Mouse (Mus musculus) midbrain, embryonic 10.5 days (tissue): Measurements from ENCODE around the gene Nucb1. TPM values are rescaled to one million over a fixed set of nuclear protein-coding genes. Genes with fewer than 3 reads are reported as not detected.

Experiments used
- DNase-seq: peaks from one replicate; pipeline ENCODE4 v3.0.0-alpha.2; 2017; ENCODE audit warnings: low spot score
- H3K27ac ChIP-seq: fragments of 300-500 bp; sonication (generic); replicated peaks from 2 replicates; pipeline ENCODE4 v1.5.1; 2016; ENCODE audit warnings: mild to moderate bottlenecking
- H3K27me3 ChIP-seq: fragments of 300-500 bp; sonication (generic); 2 replicates; pipeline ENCODE4 v1.6.1; 2016; ENCODE audit warnings: low read depth, mild to moderate bottlenecking; ENCODE audit not compliant: poor library complexity, severe bottlenecking
- H3K36me3 ChIP-seq: fragments of 300-500 bp; sonication (generic); 2 replicates; pipeline ENCODE4 v1.6.1; 2016; ENCODE audit warnings: mild to moderate bottlenecking, moderate library complexity
- H3K4me1 ChIP-seq: fragments of 300-500 bp; sonication (generic); 2 replicates; pipeline ENCODE4 v1.6.1; 2016
- H3K4me3 ChIP-seq: fragments of 300-500 bp; sonication (generic); 2 replicates; pipeline ENCODE4 v1.5.1; 2016; ENCODE audit warnings: mild to moderate bottlenecking, moderate library complexity
- H3K9me3 ChIP-seq: fragments of 300-500 bp; sonication (generic); replicated peaks from 2 replicates; pipeline ENCODE4 v1.6.1; 2016; ENCODE audit warnings: mild to moderate bottlenecking
- WGBS: fragments of 180-500 bp; shearing (Covaris S2); methylation state at CpG from one replicate; pipeline ENCODE4 v1.1.7; 2016; 5-methylcytosine and 5-hydroxymethylcytosine counted together
- microRNA-seq: library from miRNA; unstranded; fragments of <30 nt; microRNA quantifications from one replicate; pipeline ENCODE4, GENCODE M21; 2017
- polyA plus RNA-seq: library from polyadenylated mRNA; unstranded; fragments of >200 nt; fragmentation: Nextera tagmentation; extraction: Ambion mirVana; gene quantifications from 2 replicates; pipeline ENCODE4 v1.2.1, GENCODE M21; 2016

The Nucb1 gene
- polyA plus RNA-seq, 1 experiment from 2014 or later, result 105 TPM

DNA sequence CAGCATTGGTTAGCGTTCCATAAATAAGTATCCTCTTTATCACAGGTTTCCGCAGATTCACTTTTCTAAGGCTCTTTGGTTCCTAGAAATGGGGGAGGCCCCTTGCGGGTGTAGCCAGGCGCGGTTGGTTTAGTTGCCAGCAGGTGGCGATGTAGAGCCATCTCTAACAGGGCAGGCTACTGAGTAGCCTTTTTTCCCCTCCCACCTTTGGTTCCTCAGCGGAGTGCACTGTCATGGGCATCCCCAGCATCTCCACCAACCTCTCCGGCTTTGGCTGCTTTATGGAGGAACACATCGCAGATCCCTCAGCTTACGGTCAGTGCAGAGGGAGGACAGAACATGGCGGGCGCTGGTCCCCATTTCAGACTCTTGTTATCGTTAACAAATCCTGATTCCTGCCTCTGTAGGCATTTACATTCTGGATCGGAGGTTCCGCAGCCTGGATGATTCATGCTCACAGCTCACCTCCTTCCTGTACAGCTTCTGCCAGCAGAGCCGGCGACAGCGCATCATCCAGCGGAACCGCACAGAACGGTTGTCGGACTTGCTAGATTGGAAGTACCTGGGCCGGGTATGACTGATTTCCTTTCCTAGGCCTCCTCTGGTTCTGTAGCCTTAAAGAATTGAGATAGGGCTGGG lies 58.7 kb downstream of the Nucb1 start:
- WGBS, result 52% methylated on average over 23 of the region's 23 CpGs
- peaks cover 5% of the 10 kb centered on the region; the same call in 1 of the 2 replicates for H3K4me1 ChIP-seq
- no peaks in the 10 kb centered on the region for H3K27me3 ChIP-seq
- H3K9me3 ChIP-seq, result no peaks in the 10 kb centered on the region
- no peak overlapping the region for H3K27ac ChIP-seq
- peak; percentile 83 for DNase-seq
- H3K4me3 ChIP-seq, result no peak overlapping the region
- H3K36me3 ChIP-seq, result peaks cover 74% of the 10 kb centered on the region

DNA sequence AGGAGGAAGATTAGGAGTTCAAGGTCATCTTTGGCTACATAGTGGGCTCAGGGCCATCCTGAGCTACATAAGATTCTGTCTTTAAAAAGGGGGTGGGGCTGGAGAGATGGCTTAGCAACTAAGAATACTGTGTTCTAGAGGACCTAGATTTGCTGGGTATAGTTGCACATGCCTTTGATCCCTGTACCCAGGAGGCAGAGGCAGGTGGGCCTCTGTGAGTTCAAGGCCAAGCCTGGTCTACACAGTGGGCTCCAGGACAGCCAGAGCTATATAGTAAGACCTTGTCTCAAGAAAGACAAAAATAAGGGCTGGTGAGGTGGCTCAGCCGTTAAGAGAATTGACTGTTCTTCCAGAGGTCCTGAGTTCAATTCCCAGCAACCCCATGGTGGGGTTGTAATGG lies 60.2 kb downstream of the Nucb1 start:
- Histone ChIP-seq H3K4me1 (peaks cover 5% of the 10 kb centered on the region; the same call in 1 of the 2 replicates), H3K9me3 (no peaks in the 10 kb centered on the region), H3K36me3 (peaks cover 72% of the 10 kb centered on the region), H3K27ac (no peak overlapping the region), H3K27me3 (no peaks in the 10 kb centered on the region), H3K4me3 (no peak overlapping the region)
- WGBS, result 97% methylated on average over 1 of the region's 1 CpGs
- DNase-seq, result no peak

DNA sequence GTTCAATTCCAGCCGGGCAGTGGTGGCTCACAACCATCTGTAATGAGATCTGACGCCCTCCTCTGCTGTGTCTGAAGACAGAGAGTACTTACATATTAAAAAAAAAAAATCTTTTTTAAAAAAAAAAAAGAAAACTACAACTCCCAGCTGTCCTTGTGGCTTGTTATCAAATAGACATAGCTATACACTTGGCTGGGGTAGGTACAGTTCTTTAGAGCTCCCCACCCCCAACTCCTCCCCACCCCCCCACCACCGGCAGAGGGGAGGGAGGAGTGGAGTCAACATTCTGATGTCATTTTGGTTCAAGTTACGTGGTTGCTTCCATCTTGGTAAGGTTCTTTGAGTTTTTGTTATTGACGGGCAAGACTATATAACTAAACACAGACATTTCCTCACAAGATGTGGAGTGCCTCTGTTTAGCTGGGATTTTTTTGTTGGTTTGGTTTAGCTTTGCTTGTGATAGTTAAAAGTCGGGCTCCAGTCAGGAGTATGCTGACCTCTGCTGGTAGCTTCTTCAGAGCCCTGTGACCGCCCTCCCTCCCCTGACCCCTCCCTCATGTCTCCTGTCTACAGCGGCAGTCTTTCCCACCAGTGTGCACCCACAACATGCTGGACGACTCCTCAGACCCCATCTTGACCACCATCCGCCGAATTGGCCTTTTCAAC lies 62.7 kb downstream of the Nucb1 start:
- Histone ChIP-seq H3K4me1 (peaks cover 5% of the 10 kb centered on the region; the same call in 1 of the 2 replicates), H3K27ac (no peak overlapping the region), H3K9me3 (no peaks in the 10 kb centered on the region), H3K36me3 (peaks cover 74% of the 10 kb centered on the region), H3K4me3 (0 out of 2 replicates have a peak overlapping the region, but pooled peaks have one; percentile 0), H3K27me3 (no peaks in the 10 kb centered on the region)
- DNase-seq, result no peak
- 40% methylated on average over 11 of the region's 11 CpGs for WGBS

DNA sequence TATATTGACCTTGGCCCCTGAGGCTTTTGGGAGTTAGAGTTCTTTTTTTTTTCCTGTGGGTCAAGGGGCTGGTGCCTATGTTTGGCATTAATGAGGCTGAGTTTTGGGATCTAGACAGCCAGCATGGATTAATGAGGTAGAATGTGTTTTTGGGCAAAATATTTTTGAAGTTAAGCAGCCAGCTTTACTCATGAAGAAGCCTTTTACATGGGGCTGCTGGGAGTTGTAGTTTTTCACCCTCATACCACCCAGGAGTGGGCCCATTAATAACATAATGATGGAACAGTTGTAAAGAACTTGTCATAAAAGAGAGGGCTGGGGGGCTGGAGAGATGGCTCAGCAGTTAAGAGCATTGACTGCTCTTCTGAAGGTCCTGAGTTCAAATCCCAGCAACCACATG lies 63.6 kb downstream of the Nucb1 start:
- Histone ChIP-seq H3K27me3 (no peaks in the 10 kb centered on the region), H3K36me3 (peaks cover 71% of the 10 kb centered on the region), H3K4me3 (no peak overlapping the region), H3K9me3 (no peaks in the 10 kb centered on the region), H3K4me1 (peaks cover 3% of the 10 kb centered on the region; the same call in 1 of the 2 replicates), H3K27ac (no peak overlapping the region)
- DNase-seq, result no peak

DNA sequence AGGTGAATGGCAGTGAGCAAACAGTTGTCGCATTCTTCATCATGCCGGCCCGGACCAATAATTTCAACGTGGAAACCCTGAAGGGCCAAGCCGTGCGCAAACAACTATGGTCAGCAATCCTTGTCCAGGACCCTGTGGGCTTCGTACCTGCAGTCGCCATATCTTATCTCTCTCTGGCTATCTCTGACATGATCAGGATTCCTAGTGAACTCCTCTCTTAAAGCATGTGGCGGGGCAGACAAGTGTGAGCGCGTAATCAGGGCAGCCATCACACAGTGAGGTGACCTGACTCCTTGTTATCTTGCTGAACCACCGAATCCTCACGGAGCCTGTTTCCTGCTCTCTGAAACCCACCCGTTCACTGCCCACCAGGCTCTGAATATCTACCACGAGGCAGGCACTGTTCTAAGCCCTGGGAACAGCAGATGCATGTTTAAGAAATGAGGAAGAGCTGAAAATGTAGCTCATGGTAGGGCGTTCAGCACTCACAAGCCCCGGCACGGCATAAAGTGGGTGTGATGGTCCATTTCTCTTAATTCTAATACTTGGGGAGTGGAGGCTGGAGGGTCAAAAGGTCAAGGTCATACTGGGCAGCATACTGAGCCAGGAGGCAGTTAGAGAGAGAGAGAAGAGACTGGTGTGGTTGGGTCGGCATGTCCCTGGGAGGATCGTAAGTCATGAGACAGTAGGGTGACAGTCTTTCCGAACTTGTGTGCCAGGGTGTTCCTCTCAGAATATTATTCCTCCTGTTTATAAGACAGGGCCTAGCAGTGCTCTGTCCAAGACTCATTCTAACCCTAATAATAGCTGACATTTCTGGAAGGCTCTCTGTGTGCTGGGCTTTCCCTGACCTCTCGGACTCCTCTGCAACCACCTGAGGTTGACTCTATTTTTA lies 66.4 kb downstream of the Nucb1 start:
- Histone ChIP-seq H3K4me3 (no peak overlapping the region), H3K36me3 (peaks cover 80% of the 10 kb centered on the region), H3K27ac (no peak overlapping the region), H3K4me1 (no peaks in the 10 kb centered on the region), H3K9me3 (no peaks in the 10 kb centered on the region), H3K27me3 (no peaks in the 10 kb centered on the region)
- no peak for DNase-seq
- 90% methylated on average over 22 of the region's 22 CpGs for WGBS

Small RNA genes lying within 50 kb of the gene (microRNA-seq; reads per million reads assigned to microRNA genes)
- gene Gm22133, result 0.90 reads per million

Other genes starting within 250 kb of the Nucb1 start
- gene Slc6a21, start 232.9 kb downstream of the Nucb1 start, polyA plus RNA-seq, result not detected in 2 replicates
- gene Trpm4, start 176.6 kb downstream of the Nucb1 start, polyA plus RNA-seq, result 7.0 and 9.6 TPM in 2 replicates
- gene Hrc, start 175.1 kb downstream of the Nucb1 start, polyA plus RNA-seq, result 0.12 and 0.29 TPM in 2 replicates
- gene Ppfia3, start 143.4 kb downstream of the Nucb1 start, polyA plus RNA-seq, result 6.4 and 7.4 TPM in 2 replicates
- gene Lin7b, start 139.8 kb downstream of the Nucb1 start, polyA plus RNA-seq, result 1.0 and 1.4 TPM in 2 replicates
- 254 and 268 TPM in 2 replicates for gene Snrnp70, start 114.7 kb downstream of the Nucb1 start, polyA plus RNA-seq
- gene Kcna7, start 104.8 kb downstream of the Nucb1 start, polyA plus RNA-seq, result not detected in 2 replicates
- gene Ntf5, start 96.7 kb downstream of the Nucb1 start, polyA plus RNA-seq, result 0.51 and 0.61 TPM in 2 replicates
- not detected in 2 replicates for gene Lhb, start 89.6 kb downstream of the Nucb1 start, polyA plus RNA-seq
- gene Gys1, start 75.6 kb downstream of the Nucb1 start, polyA plus RNA-seq, result 41.7 and 41.9 TPM in 2 replicates
- 202 and 222 TPM in 2 replicates for gene Ruvbl2, start 72.3 kb downstream of the Nucb1 start, polyA plus RNA-seq
- 5,695 and 6,139 TPM in 2 replicates for gene Ftl1, start 50.5 kb downstream of the Nucb1 start, polyA plus RNA-seq
- gene Bax, start 43.5 kb downstream of the Nucb1 start, polyA plus RNA-seq, result 240 and 265 TPM in 2 replicates
- 0.15 and 0.21 TPM in 2 replicates for gene Tulp2, start 28.5 kb downstream of the Nucb1 start, polyA plus RNA-seq
- 0.34 TPM in 1 of 2 replicates, not detected in the other for gene Gm45808, start 23.6 kb downstream of the Nucb1 start, polyA plus RNA-seq
- 6.0 and 6.8 TPM in 2 replicates for gene Dhdh, start 21.6 kb downstream of the Nucb1 start, polyA plus RNA-seq
- gene Ppp1r15a, start 15.9 kb upstream of the Nucb1 start, polyA plus RNA-seq, result 15.0 and 18.6 TPM in 2 replicates
- gene Plekha4, start 15.9 kb upstream of the Nucb1 start, polyA plus RNA-seq, result 0.78 and 1.1 TPM in 2 replicates
- gene Hsd17b14, start 44.5 kb upstream of the Nucb1 start, polyA plus RNA-seq, result 0.43 and 0.55 TPM in 2 replicates
- 32.2 and 38.2 TPM in 2 replicates for gene Bcat2, start 59.7 kb upstream of the Nucb1 start, polyA plus RNA-seq
- not detected in 2 replicates for gene Fgf21, start 105.1 kb upstream of the Nucb1 start, polyA plus RNA-seq
- gene Fut1, start 106.9 kb upstream of the Nucb1 start, polyA plus RNA-seq, result not detected in 2 replicates
- gene Izumo1, start 111.4 kb upstream of the Nucb1 start, polyA plus RNA-seq, result 0.16 TPM in 1 of 2 replicates, not detected in the other
- 4.8 and 5.5 TPM in 2 replicates for gene Rasip1, start 117.1 kb upstream of the Nucb1 start, polyA plus RNA-seq
- gene Mamstr, start 129.6 kb upstream of the Nucb1 start, polyA plus RNA-seq, result 2.1 and 3.3 TPM in 2 replicates
- 0.05 TPM in 1 of 2 replicates, not detected in the other for gene Fut2, start 156.0 kb upstream of the Nucb1 start, polyA plus RNA-seq
- gene Ntn5, start 173.6 kb upstream of the Nucb1 start, polyA plus RNA-seq, result 0.46 and 0.48 TPM in 2 replicates
- 0.32 and 0.34 TPM in 2 replicates for gene Sec1, start 184.0 kb upstream of the Nucb1 start, polyA plus RNA-seq
- gene Car11, start 189.4 kb upstream of the Nucb1 start, polyA plus RNA-seq, result 4.6 and 4.9 TPM in 2 replicates
- gene Dbp, start 194.7 kb upstream of the Nucb1 start, polyA plus RNA-seq, result 2.1 and 2.9 TPM in 2 replicates
- gene Rpl18, start 205.1 kb upstream of the Nucb1 start, polyA plus RNA-seq, result 965 and 1,116 TPM in 2 replicates
- 32.3 and 32.8 TPM in 2 replicates for gene Sphk2, start 207.6 kb upstream of the Nucb1 start, polyA plus RNA-seq
- 1.7 and 2.0 TPM in 2 replicates for gene Fam83e, start 210.8 kb upstream of the Nucb1 start, polyA plus RNA-seq
- gene Spaca4, start 215.4 kb upstream of the Nucb1 start, polyA plus RNA-seq, result not detected in 2 replicates